Mouse (Mus musculus): ENCODE measurements at regions not wholly inside any gene's neighbourhood (a gene's known extent, or its start where the extent isn't known, plus 50 kb on each side); places are given as distances from the start of the nearest gene placed in this dataset.
A peak's percentile ranks its signal among the peaks of the same experiment; 100 is the strongest.

- DNase-seq (ENCODE audit: extremely low spot score, low spot score), result peak; percentile 19
Measured at GRCm38 (mm10) chr1:76276148-76276547, 730.1 kb downstream of the Slc4a3 start.

DNA sequence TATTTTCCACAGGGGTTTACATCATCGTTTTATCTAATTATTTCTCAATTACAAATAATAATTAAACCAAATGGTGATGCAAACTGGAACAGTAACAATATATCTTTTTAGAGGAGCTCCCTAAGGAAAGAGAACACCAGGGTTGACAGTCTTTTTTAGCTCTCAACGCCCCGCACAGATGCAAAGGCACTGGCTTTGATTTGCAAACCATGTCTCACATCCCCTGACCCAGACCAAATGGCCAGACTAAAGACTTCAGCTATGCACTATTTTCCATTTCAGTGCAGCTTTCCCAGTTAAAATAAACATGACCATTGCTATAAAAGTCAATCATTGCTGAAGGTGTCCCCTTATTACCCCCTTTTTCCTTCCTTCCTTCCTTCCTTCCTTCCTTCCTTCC, 730.6 kb downstream of the Slc4a3 start:
- no peak for DNase-seq (ENCODE audit: extremely low spot score, low spot score)

GRCm38 (mm10) chr1:76283322-76283721, 737.3 kb downstream of the Slc4a3 start:
- DNase-seq (ENCODE audit: extremely low spot score, low spot score), result no peak

DNA sequence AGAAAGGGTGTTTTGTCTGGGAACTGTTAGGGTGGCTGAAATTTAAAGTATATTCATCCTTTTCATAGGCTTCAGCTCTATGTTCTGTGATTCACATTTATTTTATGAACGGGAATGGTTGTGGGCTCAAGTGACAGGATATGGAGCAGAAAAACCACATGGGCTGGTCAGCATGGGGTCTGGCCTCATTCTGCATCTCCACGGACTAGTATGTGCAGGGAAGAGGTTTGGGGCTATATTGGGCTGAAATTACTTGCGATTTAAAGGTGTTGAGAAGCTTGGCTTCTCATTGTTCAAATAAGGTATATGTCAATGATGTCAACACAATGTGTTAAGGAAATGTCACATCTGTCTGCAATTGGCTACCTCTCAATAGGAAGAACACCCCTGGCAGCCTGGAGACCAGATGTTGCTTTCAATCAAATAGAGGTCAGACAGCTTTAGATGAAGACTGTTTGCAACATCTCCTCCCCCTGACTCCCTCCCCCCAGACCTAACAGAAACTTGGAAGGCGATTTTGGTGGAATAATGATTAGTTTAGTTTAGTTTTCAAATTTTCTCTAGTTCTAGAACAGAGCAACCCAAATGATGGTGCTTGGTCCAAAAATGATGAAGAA, 777.0 kb downstream of the Slc4a3 start:
- peak; percentile 22 for DNase-seq (ENCODE audit: extremely low spot score, low spot score)

GRCm38 (mm10) chr1:76323592-76323991, 777.5 kb downstream of the Slc4a3 start:
- peak; percentile 18 for DNase-seq (ENCODE audit: extremely low spot score, low spot score)

DNA sequence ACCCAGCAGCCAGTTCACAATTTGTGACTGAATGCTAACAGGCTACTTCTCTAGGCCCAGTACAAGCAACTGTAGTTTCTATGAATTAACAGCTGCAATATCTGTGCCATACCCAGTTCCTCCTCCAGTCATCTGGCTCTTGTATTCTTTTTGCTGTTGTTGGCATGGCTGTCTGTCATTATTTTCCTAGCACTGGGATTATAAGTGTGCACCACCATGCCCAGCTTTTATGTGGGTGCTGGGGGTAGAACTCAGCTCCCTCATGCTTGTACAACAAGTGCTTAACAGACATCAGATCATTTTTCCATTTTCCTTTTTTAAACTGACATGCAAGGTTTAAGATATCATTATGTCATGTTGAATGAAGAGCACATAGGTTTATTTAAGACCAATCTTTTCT, 789.9 kb downstream of the Slc4a3 start:
- no peak for DNase-seq (ENCODE audit: extremely low spot score, low spot score)

DNA sequence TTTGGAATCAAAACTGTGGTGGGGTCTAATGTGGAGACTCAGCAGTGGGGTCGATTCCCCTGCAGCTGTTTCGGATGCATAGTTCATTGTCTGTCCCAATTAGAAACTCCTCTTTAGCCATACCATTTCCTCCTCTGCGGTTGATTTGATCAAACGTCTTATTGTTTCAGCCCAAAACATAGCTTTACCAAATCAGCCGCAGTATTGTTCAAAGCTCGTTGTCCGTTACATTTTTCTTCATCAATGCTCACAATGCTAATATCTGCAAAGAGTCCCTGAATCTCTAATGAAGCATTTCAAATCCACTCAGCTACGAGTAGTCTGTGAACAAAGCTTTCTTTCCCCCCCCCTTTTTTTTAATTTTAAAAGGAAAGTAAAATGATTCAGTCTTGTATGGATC, 816.0 kb downstream of the Slc4a3 start:
- no peak for DNase-seq (ENCODE audit: extremely low spot score, low spot score)

DNA sequence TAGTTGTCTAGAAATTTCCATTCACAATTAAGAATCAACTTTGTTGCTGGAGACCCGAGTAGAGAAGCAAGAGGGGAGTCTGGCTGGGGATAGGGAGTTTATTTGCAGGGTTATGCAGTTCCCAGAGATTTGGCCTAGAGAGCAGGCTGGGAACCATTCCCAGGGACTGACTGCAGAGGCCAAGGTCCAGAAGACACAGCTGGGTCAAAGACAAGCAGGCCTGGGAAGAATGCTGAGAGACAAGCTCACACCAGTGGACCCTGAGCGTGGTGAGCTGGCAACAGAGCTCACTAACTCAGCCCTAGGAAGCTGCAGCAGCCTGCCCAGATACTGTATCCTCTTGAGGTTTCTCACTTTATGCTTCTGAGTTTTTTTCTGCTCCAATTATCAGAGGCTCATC, 827.9 kb downstream of the Slc4a3 start:
- no peak for DNase-seq (ENCODE audit: extremely low spot score, low spot score)

DNA sequence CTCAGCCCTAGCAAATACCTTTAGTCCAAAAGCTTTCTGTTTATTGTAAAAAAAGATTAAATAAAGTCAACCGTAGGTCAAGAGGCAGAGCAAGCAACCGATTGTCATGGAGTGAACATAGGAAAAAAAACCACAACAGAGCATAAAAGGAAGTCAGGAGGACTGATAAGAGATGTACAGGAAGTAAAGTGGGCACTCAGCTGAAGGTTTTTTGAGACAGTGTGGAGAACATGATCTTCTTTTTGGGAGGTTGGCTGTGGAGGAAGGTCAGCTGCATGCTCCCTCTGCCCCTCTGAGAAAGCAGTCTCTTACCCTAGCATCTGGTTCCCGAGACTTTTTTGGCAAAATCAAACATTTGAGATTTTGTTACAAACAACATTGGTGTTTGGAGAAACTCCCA, 832.1 kb downstream of the Slc4a3 start:
- no peak for DNase-seq (ENCODE audit: extremely low spot score, low spot score)

GRCm38 (mm10) chr1:76392536-76392935, 846.5 kb downstream of the Slc4a3 start:
- no peak for DNase-seq (ENCODE audit: extremely low spot score, low spot score)

- no peak for DNase-seq (ENCODE audit: extremely low spot score, low spot score)
Measured at GRCm38 (mm10) chr1:76394038-76394437, 848.0 kb downstream of the Slc4a3 start.

- DNase-seq (ENCODE audit: extremely low spot score, low spot score), result no peak
Measured at GRCm38 (mm10) chr1:76402854-76403253, 856.8 kb downstream of the Slc4a3 start.

DNA sequence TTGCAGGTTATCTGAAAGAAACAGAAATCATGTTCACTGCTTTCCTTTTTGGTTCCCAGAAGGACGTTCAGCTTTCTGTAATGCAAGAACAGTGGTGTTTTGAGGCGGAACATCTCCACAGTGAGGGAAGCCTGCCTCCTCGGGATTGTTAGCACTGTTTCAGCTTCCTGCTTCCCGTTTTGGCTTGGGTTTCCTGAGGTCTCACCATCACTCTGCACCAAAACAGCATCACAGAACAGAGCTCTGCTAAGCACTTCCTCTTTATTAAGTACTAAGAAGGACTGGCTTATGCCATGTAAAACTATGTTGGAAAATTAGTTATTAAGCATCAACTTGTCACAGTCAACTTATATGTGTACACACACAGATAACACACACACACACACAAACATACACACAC, 857.9 kb downstream of the Slc4a3 start:
- no peak for DNase-seq (ENCODE audit: extremely low spot score, low spot score)

GRCm38 (mm10) chr1:76410813-76411212, 864.7 kb downstream of the Slc4a3 start:
- DNase-seq (ENCODE audit: extremely low spot score, low spot score), result no peak

- DNase-seq (ENCODE audit: extremely low spot score, low spot score), result no peak
Measured at GRCm38 (mm10) chr1:76420525-76420924, 874.5 kb downstream of the Slc4a3 start.

GRCm38 (mm10) chr1:76427439-76427838, 881.4 kb downstream of the Slc4a3 start:
- no peak for DNase-seq (ENCODE audit: extremely low spot score, low spot score)

DNA sequence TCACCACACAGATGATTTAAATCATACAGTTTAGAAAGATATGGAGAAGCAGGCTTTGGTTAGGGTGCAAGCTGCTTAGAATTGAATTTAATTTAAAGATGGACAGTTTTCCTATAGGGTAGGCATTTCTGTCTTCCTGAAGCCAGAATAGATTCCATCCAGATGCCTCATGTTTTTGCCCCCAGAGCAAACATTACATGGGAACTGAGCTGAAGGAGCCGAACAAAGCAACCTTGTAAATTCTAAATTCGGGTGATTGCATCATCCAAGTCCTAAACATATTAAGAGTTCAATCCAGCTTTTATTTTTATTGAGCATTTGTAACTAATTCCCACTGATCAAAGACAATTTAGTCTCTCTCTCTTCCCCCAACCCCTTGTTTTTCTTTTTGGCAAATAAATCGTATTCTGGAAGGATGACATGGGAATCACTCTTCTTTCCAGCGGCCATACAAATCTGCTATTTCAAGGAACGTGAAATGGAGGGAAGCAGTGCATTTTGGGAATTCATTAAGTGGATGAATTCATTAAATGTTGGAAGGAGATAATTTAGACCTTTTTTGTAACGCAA, 884.1 kb downstream of the Slc4a3 start:
- DNase-seq (ENCODE audit: extremely low spot score, low spot score), result no peak

DNA sequence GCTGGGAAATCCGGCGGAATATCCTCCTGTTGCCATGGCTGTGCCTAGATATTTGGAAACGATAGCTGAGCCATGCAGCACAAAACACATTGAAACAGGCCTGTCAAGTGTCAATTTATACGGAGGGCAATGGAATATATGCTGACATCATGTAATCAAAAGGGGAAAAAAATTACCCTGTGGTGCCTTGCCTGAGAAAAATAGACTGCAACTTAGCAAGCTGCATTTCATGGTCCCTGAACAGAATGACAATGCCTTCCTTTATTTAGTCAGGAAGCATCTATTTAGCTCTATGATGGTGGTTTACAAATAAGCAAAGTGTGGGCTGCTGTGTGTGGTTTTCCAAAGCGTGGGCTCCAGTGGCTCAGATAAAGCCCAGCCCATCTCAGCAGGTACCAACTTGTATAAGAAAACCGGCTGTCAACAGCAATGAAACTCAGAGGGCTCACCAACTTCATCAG, 887.4 kb downstream of the Slc4a3 start:
- DNase-seq (ENCODE audit: extremely low spot score, low spot score), result no peak

GRCm38 (mm10) chr1:76450539-76451214, 904.6 kb downstream of the Slc4a3 start:
- DNase-seq (ENCODE audit: extremely low spot score, low spot score), result no peak

GRCm38 (mm10) chr1:76453160-76453710, 907.2 kb downstream of the Slc4a3 start:
- no peak for DNase-seq (ENCODE audit: extremely low spot score, low spot score)

DNA sequence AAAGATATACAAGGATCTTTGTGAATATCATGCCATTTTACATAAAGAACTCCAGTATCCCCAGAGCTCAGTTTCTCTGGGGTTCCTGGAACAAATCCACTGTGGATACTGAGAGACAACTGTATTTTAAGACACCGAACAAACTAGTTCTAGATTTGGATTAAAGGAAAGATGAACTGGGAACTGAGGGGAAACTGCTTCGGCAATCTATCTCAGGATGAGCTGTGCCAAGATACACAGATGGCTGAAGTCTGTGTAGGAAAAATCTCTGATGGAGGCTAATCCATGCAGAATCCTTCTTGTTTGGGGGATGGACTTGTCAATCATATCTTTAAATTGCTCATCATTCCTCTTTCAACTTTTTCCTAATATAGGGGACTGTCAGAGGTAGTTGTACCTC, 920.5 kb downstream of the Slc4a3 start:
- DNase-seq (ENCODE audit: extremely low spot score, low spot score), result no peak

DNA sequence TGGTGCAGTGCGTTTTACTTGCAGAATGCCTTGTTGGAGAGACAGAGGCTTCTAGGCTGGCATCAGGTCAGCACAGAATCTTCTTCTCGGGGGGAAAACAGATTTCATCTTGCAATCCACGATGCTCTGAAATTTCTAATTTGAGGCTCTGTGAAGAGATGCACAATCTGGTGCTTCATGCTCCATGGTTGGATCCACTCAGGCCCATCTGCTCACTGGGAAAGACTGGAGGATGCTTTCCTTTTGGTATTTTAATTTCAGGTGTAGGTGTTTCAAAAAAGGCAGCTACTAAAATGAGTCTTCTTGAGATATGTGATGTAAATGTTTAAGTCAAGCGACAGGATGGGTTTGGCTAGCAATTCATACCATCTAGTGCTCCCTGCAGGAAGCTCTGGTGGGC, 938.1 kb downstream of the Slc4a3 start:
- DNase-seq (ENCODE audit: extremely low spot score, low spot score), result no peak

DNA sequence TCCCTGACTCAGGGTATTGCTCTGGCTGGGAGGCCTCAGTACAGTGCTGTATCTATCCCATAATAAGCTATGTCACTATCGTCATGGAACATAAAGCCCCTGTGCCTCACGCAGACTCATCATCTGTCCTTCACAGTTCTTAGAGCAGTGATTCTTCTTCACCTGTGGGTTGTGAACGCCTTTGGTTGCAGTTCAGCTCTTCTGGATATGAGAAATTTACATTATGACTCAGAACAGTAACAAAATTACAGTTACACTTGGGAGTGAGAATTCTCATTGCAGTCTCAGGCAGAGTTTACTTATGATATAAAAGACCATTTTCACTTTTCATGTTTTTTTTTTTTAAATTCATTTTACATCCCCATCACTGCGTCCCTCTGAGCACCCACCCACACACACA, 941.4 kb downstream of the Slc4a3 start:
- no peak for DNase-seq (ENCODE audit: extremely low spot score, low spot score)

Measured in neural tube, embryonic 10.5 days (tissue).